Mouse (Mus musculus): ENCODE measurements around the gene Gm10309. TPM values are rescaled to one million over a fixed set of nuclear protein-coding genes. Genes with fewer than 3 reads are reported as not detected.

Gene Gm10309
- total RNA-seq, 1 experiment from 2014 or later: not detected

- no peak for ATAC-seq (replicated peaks in 1 of 2; ENCODE audit: insufficient read depth in 1 of 2, low FRiP score in 2 of 2, low TSS enrichment in 1 of 2, low read depth in 1 of 2, poor library complexity in 2 of 2, severe bottlenecking in 2 of 2)
These were observed 17.6 kb upstream of the Gm10309 start for GRCm38 (mm10) chr17:86522649-86523048.

GRCm38 (mm10) chr17:86521252-86521651, 16.2 kb upstream of the Gm10309 start:
- no peak for ATAC-seq (replicated peaks in 1 of 2; ENCODE audit: insufficient read depth in 1 of 2, low FRiP score in 2 of 2, low TSS enrichment in 1 of 2, low read depth in 1 of 2, poor library complexity in 2 of 2, severe bottlenecking in 2 of 2)

GRCm38 (mm10) chr17:86518604-86519003, 13.6 kb upstream of the Gm10309 start:
- no peak for ATAC-seq (replicated peaks in 1 of 2; ENCODE audit: insufficient read depth in 1 of 2, low FRiP score in 2 of 2, low TSS enrichment in 1 of 2, low read depth in 1 of 2, poor library complexity in 2 of 2, severe bottlenecking in 2 of 2)

- ATAC-seq (replicated peaks in 1 of 2; ENCODE audit: insufficient read depth in 1 of 2, low FRiP score in 2 of 2, low TSS enrichment in 1 of 2, low read depth in 1 of 2, poor library complexity in 2 of 2, severe bottlenecking in 2 of 2): no peak
These were observed 11.6 kb upstream of the Gm10309 start for GRCm38 (mm10) chr17:86516630-86517029.

- no peak for ATAC-seq (replicated peaks in 1 of 2; ENCODE audit: insufficient read depth in 1 of 2, low FRiP score in 2 of 2, low TSS enrichment in 1 of 2, low read depth in 1 of 2, poor library complexity in 2 of 2, severe bottlenecking in 2 of 2)
These were observed 10.1 kb upstream of the Gm10309 start for GRCm38 (mm10) chr17:86514974-86515620.

GRCm38 (mm10) chr17:86509871-86510270, 4.8 kb upstream of the Gm10309 start:
- ATAC-seq (replicated peaks in 1 of 2; ENCODE audit: insufficient read depth in 1 of 2, low FRiP score in 2 of 2, low TSS enrichment in 1 of 2, low read depth in 1 of 2, poor library complexity in 2 of 2, severe bottlenecking in 2 of 2): no peak

GRCm38 (mm10) chr17:86508212-86508490, 3.1 kb upstream of the Gm10309 start:
- ATAC-seq (replicated peaks in 1 of 2; ENCODE audit: insufficient read depth in 1 of 2, low FRiP score in 2 of 2, low TSS enrichment in 1 of 2, low read depth in 1 of 2, poor library complexity in 2 of 2, severe bottlenecking in 2 of 2): no peak

GRCm38 (mm10) chr17:86507342-86508211, 2.5 kb upstream of the Gm10309 start:
- no peak for ATAC-seq (replicated peaks in 1 of 2; ENCODE audit: insufficient read depth in 1 of 2, low FRiP score in 2 of 2, low TSS enrichment in 1 of 2, low read depth in 1 of 2, poor library complexity in 2 of 2, severe bottlenecking in 2 of 2)

- no peak for ATAC-seq (replicated peaks in 1 of 2; ENCODE audit: insufficient read depth in 1 of 2, low FRiP score in 2 of 2, low TSS enrichment in 1 of 2, low read depth in 1 of 2, poor library complexity in 2 of 2, severe bottlenecking in 2 of 2)
These were observed 1.8 kb upstream of the Gm10309 start for GRCm38 (mm10) chr17:86506881-86507280.

- no peak for ATAC-seq (replicated peaks in 1 of 2; ENCODE audit: insufficient read depth in 1 of 2, low FRiP score in 2 of 2, low TSS enrichment in 1 of 2, low read depth in 1 of 2, poor library complexity in 2 of 2, severe bottlenecking in 2 of 2)
These were observed 1.7 kb downstream of the Gm10309 start for GRCm38 (mm10) chr17:86503208-86503897.

- no peak for ATAC-seq (replicated peaks in 1 of 2; ENCODE audit: insufficient read depth in 1 of 2, low FRiP score in 2 of 2, low TSS enrichment in 1 of 2, low read depth in 1 of 2, poor library complexity in 2 of 2, severe bottlenecking in 2 of 2)
These were observed 3.6 kb downstream of the Gm10309 start for GRCm38 (mm10) chr17:86501393-86501792.

- ATAC-seq (replicated peaks in 1 of 2; ENCODE audit: insufficient read depth in 1 of 2, low FRiP score in 2 of 2, low TSS enrichment in 1 of 2, low read depth in 1 of 2, poor library complexity in 2 of 2, severe bottlenecking in 2 of 2): no peak
These were observed 5.5 kb downstream of the Gm10309 start for GRCm38 (mm10) chr17:86499359-86500045.

- no peak for ATAC-seq (replicated peaks in 1 of 2; ENCODE audit: insufficient read depth in 1 of 2, low FRiP score in 2 of 2, low TSS enrichment in 1 of 2, low read depth in 1 of 2, poor library complexity in 2 of 2, severe bottlenecking in 2 of 2)
These were observed 7.7 kb downstream of the Gm10309 start for GRCm38 (mm10) chr17:86497302-86497701.

GRCm38 (mm10) chr17:86496123-86496771, 8.8 kb downstream of the Gm10309 start:
- no peak for ATAC-seq (replicated peaks in 1 of 2; ENCODE audit: insufficient read depth in 1 of 2, low FRiP score in 2 of 2, low TSS enrichment in 1 of 2, low read depth in 1 of 2, poor library complexity in 2 of 2, severe bottlenecking in 2 of 2)

GRCm38 (mm10) chr17:86494895-86495294, 10.1 kb downstream of the Gm10309 start:
- ATAC-seq (replicated peaks in 1 of 2; ENCODE audit: insufficient read depth in 1 of 2, low FRiP score in 2 of 2, low TSS enrichment in 1 of 2, low read depth in 1 of 2, poor library complexity in 2 of 2, severe bottlenecking in 2 of 2): peak; percentile 65

- ATAC-seq (replicated peaks in 1 of 2; ENCODE audit: insufficient read depth in 1 of 2, low FRiP score in 2 of 2, low TSS enrichment in 1 of 2, low read depth in 1 of 2, poor library complexity in 2 of 2, severe bottlenecking in 2 of 2): no peak; a peak in 1 of 4 replicates
These were observed 10.5 kb downstream of the Gm10309 start for GRCm38 (mm10) chr17:86494494-86494893.

- ATAC-seq (replicated peaks in 1 of 2; ENCODE audit: insufficient read depth in 1 of 2, low FRiP score in 2 of 2, low TSS enrichment in 1 of 2, low read depth in 1 of 2, poor library complexity in 2 of 2, severe bottlenecking in 2 of 2): no peak
These were observed 11.1 kb downstream of the Gm10309 start for GRCm38 (mm10) chr17:86493891-86494420.
